Mouse (Mus musculus): ENCODE measurements around the gene Dcpp2. TPM values are rescaled to one million over a fixed set of nuclear protein-coding genes. Genes with fewer than 3 reads are reported as not detected.
"Not testable (repeated sequence)": the region's sequence is repeated elsewhere in the genome, so short reads cannot be mapped to it uniquely, and the experiment has no call there.

The Dcpp2 gene
- polyA plus RNA-seq, 1 experiment from 2014 or later, result not detected

DNA sequence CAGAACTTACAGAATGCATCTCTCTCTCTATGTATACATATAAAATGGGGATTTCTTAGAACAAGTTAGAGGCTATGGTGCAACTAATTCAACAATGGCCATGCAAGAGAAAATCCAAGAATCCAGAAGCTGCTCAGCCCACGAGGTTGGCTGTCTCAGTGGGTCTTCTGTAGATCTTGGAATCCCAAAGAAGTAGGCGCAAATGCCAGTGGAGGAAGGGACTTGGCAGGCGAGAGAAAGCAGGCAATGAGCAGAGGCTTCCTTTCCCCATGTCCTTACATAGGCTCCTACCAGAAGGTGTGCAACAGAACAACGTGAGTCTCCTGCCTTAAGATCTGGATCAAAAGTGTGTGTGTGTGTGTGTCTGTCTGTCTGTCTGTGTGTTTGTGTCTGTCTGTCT is 66.8 kb downstream of the Dcpp2 start:
- not testable (repeated sequence) for H3K27ac ChIP-seq (replicated peaks)
- WGBS, result 85% methylated on average over 4 of the region's 4 CpGs

GRCm38 (mm10) chr17:23949068-23949467 is 68.4 kb downstream of the Dcpp2 start:
- WGBS, result 80% methylated on average over 2 of the region's 2 CpGs
- H3K4me1 ChIP-seq (replicated peaks), result no peaks in the 10 kb centered on the region
- no peaks in the 10 kb centered on the region for H3K27me3 ChIP-seq
- no peaks in the 10 kb centered on the region for H3K36me3 ChIP-seq
- H3K9me3 ChIP-seq, result no peaks in the 10 kb centered on the region
- no peak overlapping the region for H3K27ac ChIP-seq (replicated peaks)
- no peak for ATAC-seq (ENCODE audit: low read depth)
- H3K9ac ChIP-seq, result no peak overlapping the region
- no peak overlapping the region for H3K4me3 ChIP-seq
- no peak overlapping the region for H3K4me2 ChIP-seq

More for the DNA sequence above, 66.8 kb downstream of the Dcpp2 start:
- H3K9ac ChIP-seq; ATAC-seq (ENCODE audit: low read depth); H3K9me3 ChIP-seq; H3K4me3 ChIP-seq; H3K36me3 ChIP-seq; H3K4me2 ChIP-seq; H3K27me3 ChIP-seq; H3K4me1 ChIP-seq (replicated peaks): not testable (repeated sequence)

Other genes starting within 250 kb of the Dcpp2 start
- gene Mmp25, start 235.6 kb upstream of the Dcpp2 start, polyA plus RNA-seq (2015; fragmentation: Nextera tagmentation; extraction: Ambion mirVana), result 1.9 and 2.3 TPM in 2 replicates
- gene Bicdl2, start 220.4 kb upstream of the Dcpp2 start, polyA plus RNA-seq (2015; fragmentation: Nextera tagmentation; extraction: Ambion mirVana), result 0.19 TPM in 1 of 2 replicates, not detected in the other
- gene Hcfc1r1, start 207.3 kb upstream of the Dcpp2 start, polyA plus RNA-seq (2015; fragmentation: Nextera tagmentation; extraction: Ambion mirVana), result 102 and 132 TPM in 2 replicates
- 51.8 and 51.9 TPM in 2 replicates for gene Thoc6, start 207.0 kb upstream of the Dcpp2 start, polyA plus RNA-seq (2015; fragmentation: Nextera tagmentation; extraction: Ambion mirVana)
- gene Tnfrsf12a, start 203.4 kb upstream of the Dcpp2 start, polyA plus RNA-seq (2015; fragmentation: Nextera tagmentation; extraction: Ambion mirVana), result 4.7 and 5.4 TPM in 2 replicates
- 0.53 and 1.2 TPM in 2 replicates for gene Cldn6, start 201.6 kb upstream of the Dcpp2 start, polyA plus RNA-seq (2015; fragmentation: Nextera tagmentation; extraction: Ambion mirVana)
- gene Cldn9, start 196.9 kb upstream of the Dcpp2 start, polyA plus RNA-seq (2015; fragmentation: Nextera tagmentation; extraction: Ambion mirVana), result 1.2 and 1.3 TPM in 2 replicates
- gene 1520401A03Rik, start 158.1 kb upstream of the Dcpp2 start, polyA plus RNA-seq (2015; fragmentation: Nextera tagmentation; extraction: Ambion mirVana), result 0.36 and 0.54 TPM in 2 replicates
- 13.9 and 16.7 TPM in 2 replicates for gene Pkmyt1, start 154.5 kb upstream of the Dcpp2 start, polyA plus RNA-seq (2015; fragmentation: Nextera tagmentation; extraction: Ambion mirVana)
- 48.3 and 51.5 TPM in 2 replicates for gene Paqr4, start 140.0 kb upstream of the Dcpp2 start, polyA plus RNA-seq (2015; fragmentation: Nextera tagmentation; extraction: Ambion mirVana)
- 1.5 and 3.0 TPM in 2 replicates for gene Kremen2, start 135.0 kb upstream of the Dcpp2 start, polyA plus RNA-seq (2015; fragmentation: Nextera tagmentation; extraction: Ambion mirVana)
- 213 and 231 TPM in 2 replicates for gene Flywch1, start 109.3 kb upstream of the Dcpp2 start, polyA plus RNA-seq (2015; fragmentation: Nextera tagmentation; extraction: Ambion mirVana)
- gene Flywch2, start 94.8 kb upstream of the Dcpp2 start, polyA plus RNA-seq (2015; fragmentation: Nextera tagmentation; extraction: Ambion mirVana), result 60.4 and 66.5 TPM in 2 replicates
- 535 and 581 TPM in 2 replicates for gene Srrm2, start 90.3 kb upstream of the Dcpp2 start, polyA plus RNA-seq (2015; fragmentation: Nextera tagmentation; extraction: Ambion mirVana)
- 1,286 and 1,362 TPM in 2 replicates for gene Elob, start 51.7 kb upstream of the Dcpp2 start, polyA plus RNA-seq (2015; fragmentation: Nextera tagmentation; extraction: Ambion mirVana)
- gene Prss33, start 44.8 kb upstream of the Dcpp2 start, polyA plus RNA-seq (2015; fragmentation: Nextera tagmentation; extraction: Ambion mirVana), result not detected in 2 replicates
- not detected in 2 replicates for gene Prss32, start 37.0 kb upstream of the Dcpp2 start, polyA plus RNA-seq (2015; fragmentation: Nextera tagmentation; extraction: Ambion mirVana)
- 0.96 and 1.4 TPM in 2 replicates for gene Prss41, start 36.7 kb upstream of the Dcpp2 start, polyA plus RNA-seq (2015; fragmentation: Nextera tagmentation; extraction: Ambion mirVana)
- not detected in 2 replicates for gene Prss21, start 12.8 kb upstream of the Dcpp2 start, polyA plus RNA-seq (2015; fragmentation: Nextera tagmentation; extraction: Ambion mirVana)
- not detected in 2 replicates for gene Dcpp1, start within 50 bp of the Dcpp2 start, polyA plus RNA-seq (2015; fragmentation: Nextera tagmentation; extraction: Ambion mirVana)
- gene Dcpp3, start 36.6 kb downstream of the Dcpp2 start, polyA plus RNA-seq (2015; fragmentation: Nextera tagmentation; extraction: Ambion mirVana), result not detected in 2 replicates
- gene Sbp, start 60.8 kb downstream of the Dcpp2 start, polyA plus RNA-seq (2015; fragmentation: Nextera tagmentation; extraction: Ambion mirVana), result not detected in 2 replicates
- not detected in 2 replicates for gene Sbpl, start 74.4 kb downstream of the Dcpp2 start, polyA plus RNA-seq (2015; fragmentation: Nextera tagmentation; extraction: Ambion mirVana)
- gene Prss30, start 99.7 kb downstream of the Dcpp2 start, polyA plus RNA-seq (2015; fragmentation: Nextera tagmentation; extraction: Ambion mirVana), result not detected in 2 replicates
- gene Prss22, start 117.2 kb downstream of the Dcpp2 start, polyA plus RNA-seq (2015; fragmentation: Nextera tagmentation; extraction: Ambion mirVana), result not detected in 2 replicates
- 0.21 TPM in 1 of 2 replicates, not detected in the other for gene Prss27, start 157.3 kb downstream of the Dcpp2 start, polyA plus RNA-seq (2015; fragmentation: Nextera tagmentation; extraction: Ambion mirVana)
- 82.6 and 85.4 TPM in 2 replicates for gene Kctd5, start 192.6 kb downstream of the Dcpp2 start, polyA plus RNA-seq (2015; fragmentation: Nextera tagmentation; extraction: Ambion mirVana)

Measured in neural tube, embryonic 13.5 days (tissue).